Mouse (Mus musculus) retina, embryonic 14.5 days (tissue): Measurements from ENCODE around the gene Papss1.

Experiments
- DNase-seq: peaks from one replicate; pipeline ENCODE4 v3.0.0-alpha.2; 2015; ENCODE audit warnings: low spot score

Papss1 gene

DNA sequence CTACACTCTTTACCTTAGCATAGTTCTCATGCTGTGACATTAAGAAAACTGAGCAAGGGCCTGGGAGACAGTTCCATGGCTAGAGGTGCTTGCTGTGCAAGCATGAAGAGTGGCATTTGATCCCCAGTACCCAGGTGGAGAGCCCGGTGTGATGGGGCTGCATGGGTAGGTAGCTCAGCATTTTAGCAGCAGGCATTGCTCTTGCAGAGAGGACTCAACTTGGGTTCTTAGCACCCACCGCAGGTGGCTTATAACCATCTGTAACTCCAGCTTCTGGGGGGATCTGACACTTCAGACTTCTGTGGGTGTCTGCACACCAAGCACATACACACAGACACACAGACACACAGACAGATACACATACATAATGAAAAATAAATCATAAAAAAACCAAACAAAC, 69.5 kb downstream of the Papss1 start:
- DNase-seq = no peak

DNA sequence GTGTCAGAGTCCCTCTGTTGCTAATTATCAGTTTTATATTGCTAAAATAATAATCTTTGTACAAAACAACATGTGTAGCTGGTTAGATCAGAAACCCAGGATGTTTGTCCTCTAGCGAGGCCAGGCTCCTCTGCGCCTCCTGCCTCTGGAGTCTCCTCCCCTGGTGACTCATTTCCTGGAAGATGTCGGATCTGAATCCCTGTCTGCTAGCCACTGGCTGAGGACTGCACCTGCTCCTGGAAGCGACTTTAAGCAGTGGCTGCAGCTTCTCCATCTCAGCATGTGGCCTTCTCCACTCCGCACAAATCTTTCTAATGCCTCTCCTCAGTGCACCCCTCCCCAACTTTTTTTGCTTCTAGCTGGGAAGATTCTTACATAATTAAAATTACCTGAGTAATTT, 71.6 kb downstream of the Papss1 start:
- no peak for DNase-seq

DNA sequence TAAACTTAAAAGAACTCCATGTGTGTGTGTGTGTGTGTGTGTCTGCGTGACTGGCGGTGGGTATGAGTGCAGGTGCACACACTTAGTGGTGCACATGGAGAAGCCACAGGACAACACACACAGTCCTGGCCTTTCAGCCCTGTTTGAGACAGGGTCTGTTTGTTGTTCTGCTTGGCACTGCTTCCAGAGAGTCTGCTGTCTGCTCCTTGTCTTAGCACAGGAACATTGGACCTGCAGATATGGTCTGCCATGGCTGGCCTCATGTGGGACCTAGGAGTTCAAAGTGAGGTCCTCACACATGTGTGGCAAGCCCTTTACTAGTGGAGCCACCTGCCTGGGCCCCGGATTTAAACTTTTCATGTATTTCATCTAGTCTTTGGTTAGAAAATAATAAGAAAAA, 72.4 kb downstream of the Papss1 start:
- no peak for DNase-seq

DNA sequence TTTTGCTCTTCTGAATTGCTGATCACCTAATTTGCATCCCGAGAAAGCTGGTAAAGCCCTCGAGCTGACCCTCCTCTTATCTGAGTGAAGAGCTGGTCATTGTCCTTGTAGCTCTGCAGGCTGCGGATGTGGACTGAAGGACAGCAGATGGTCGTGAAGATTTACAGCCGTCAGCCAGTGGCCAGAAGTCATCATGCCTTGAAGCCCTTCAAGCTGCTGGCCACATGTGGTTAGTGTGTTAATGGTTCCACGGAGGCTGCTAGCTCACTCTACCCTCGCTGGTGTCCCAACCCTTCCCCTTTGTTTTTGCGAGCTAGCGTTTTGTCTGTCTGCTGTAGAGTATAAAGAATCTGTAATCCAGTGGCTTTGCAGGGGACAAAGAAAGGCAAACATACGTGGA, 73.1 kb downstream of the Papss1 start:
- DNase-seq = peak; percentile 22

DNA sequence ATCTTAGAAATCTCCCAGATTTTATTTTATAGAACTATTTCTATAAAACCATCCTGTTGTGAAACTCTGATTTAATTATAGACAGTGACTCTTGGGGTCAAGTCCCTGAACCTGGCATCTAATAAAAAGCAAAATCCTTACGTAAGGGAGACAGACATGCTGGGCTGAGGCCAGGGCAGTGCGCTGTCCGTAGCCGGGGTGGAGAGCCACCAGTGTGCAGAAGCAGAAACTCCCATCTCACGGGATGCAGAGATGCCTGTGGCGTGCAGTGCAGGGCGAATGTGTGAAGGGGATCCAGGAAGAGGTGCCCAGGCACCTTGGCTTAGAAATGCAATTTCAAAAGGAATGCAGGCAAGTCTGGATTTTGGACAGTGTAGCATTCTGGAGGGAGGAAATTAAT, 73.6 kb downstream of the Papss1 start:
- DNase-seq = no peak

DNA sequence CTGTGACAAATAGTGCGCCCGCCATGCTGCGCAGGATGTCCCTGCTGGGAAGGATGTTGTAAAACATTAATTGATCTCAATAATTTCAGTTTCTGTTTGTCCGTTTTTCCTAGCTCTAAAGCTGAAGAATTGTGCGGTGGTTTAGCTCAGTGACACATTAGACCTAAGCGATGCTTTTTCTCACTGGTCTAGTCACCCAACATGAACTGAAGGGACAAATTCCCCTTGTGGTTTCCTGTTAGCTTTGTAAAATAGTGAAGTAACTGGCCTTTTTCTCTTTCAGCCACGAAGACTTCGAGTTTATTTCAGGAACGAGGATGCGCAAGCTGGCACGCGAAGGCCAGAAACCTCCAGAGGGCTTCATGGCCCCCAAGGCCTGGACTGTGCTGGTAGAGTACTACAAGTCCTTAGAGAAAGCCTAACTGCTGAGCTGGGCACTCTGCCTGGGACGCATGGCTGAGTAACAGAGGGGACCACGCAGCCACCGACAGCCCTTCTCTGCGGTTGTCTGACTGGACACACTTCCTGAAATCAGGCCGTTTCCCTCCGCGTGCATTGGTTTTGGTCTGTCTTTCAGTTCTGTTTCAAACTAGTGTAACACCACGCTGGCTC, 78.2 kb downstream of the Papss1 start:
- no peak for DNase-seq

DNA sequence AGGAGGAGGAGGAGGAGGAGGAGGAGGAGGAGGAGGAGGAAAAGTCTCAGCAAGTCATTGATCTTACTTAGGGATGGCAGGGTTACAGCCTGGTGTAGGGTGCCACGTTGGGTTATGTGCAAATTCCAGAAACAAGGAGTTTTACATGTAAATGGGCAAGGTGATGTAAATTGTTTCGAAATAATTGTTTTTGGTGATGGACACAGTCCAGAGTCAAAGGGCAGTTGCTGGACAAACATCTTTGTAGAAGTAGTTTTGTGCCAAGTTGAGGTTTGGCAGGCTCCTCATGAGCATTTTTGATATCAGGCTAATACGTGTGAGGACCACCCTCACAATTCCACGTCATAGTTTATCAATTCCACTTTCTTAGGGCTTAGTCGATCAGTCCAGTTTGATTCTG, 80.6 kb downstream of the Papss1 start:
- DNase-seq = no peak

DNA sequence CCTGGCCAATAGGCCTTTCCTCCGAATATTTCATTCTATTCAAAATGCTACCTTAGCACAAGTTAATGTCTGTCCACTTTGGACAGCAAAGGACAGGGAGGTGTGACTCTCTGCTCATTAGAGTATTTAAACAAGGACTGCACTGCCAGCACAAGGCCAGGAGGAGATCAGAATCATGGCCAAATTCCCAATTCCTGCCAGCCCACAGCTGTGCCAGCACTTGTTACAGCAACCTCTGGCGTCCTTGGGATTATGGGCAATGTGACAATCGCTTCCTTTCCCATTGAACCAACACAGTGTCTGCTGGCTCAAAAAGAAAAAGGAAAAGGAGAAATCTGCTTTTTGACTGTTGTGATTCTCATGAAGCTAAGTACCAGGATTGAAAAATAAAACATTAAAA, 89.8 kb downstream of the Papss1 start:
- no peak for DNase-seq

DNA sequence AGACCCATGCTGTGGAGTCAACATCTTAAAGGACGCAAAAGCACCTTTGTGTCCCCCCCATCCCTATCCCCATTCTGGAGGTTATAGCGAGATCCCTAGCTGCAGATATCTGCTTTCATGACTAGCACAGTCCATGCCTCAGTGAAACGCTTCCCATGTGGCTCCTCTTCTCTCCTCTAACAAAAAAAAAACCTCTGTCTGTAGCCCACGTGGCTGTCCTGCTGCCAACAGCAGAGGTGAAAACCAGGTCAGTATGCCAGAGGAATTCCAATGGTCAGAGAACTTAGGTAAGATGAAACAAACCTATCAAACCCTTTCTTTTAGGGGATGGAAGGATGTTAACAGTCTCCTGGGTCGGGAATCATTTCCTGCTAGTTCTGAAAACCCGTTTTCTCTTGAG, 91.5 kb downstream of the Papss1 start:
- DNase-seq = no peak

DNA sequence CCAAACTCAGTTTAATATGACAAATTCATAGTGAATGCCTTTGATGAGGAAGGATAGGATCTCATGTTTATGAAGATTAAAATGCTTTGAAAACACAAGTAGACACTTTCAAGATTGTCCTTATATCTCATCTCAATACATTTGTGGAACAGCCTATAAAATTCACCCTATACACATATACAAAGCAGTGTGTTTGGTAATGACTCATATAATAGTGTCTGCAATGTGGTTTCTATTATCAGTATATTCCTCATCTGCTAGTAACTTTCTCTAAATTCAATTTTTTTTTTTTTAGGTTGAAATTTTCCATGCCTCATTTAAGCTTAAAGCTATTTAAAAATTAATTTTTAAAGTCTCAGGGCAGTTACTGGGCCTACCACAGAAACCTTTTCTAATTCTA, 95.6 kb downstream of the Papss1 start:
- DNase-seq = no peak

DNA sequence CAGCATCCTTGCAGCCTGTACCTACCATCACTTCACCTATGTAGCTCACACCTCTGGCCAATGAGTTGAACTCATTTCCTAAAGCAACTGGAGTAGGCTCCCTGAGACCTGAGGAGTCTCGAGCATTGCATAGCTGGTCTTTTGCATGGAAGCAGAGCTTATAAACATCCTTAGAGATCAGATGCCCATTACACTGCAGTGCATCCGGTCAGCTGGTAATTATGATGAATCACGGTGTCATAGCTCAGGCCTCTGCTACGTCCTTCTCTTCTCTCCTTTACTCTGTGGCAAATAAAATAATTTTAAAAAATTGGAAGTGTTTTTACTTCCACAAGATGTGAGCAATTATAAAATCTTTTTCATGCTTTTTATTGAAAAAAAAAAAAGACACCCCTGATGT, 96.1 kb downstream of the Papss1 start:
- no peak for DNase-seq

DNA sequence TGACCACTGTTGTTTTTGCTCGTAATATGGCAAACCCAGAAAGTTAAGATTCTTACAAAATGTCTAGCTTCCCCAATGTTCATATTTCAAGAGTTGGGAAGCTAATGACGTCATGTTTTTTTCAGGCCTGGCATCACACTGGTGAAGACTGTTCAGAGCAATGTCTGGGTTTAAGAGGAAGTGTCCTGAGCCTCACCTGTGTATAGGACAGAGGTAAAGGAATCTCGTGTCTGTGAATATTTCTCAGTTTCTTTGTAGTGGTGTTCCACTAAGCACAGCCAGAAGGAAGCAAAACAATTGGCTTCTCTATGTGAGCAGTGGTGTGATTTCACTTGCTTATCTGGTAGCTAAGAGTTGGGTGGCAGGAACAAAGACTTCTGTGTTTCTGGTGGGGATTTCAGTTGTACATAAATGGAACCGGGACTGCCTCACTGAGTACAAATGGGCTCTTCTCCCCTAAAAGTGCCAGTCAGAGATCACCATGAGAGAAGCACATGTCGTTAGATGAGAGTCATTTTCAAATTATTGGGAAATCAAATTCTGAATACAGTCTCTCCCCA, 98.1 kb downstream of the Papss1 start:
- DNase-seq = no peak

DNA sequence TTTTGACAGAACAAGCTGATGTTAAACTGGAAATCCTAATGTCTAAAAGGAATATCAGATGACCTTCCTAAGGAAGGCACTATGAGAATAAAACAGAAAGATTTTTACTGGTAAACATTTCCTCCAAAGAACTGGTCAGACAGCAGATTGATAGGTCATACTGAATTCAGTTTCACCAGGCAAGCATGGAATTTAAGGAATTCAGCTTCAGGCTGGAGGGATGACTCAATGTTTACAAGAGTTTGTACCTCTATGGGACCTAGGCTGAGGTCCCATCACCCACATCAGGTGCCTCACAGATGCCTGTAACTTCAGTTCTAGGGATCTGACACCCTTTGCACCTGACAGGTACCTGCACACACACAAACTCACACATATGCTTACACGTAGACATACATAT, 105.3 kb downstream of the Papss1 start:
- no peak for DNase-seq

DNA sequence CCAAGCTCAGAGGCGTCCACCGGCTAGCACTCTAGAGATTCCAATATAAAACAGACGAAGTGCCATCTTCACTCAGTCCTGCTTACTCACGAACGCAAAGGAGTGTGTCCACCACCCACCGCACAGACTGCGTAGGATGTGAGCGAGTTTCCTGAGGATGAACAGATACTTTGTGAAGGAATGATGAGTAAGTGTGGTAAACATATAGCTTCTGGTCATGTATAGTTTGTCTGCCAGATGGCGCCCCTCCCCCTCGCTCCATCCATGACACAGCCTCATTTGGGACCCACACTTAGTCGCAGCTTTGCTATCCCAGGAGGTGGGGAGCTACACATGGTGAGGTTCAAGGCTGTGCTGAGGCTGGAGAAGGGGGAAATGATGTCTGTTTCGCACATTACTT, 121.5 kb downstream of the Papss1 start:
- no peak for DNase-seq

DNA sequence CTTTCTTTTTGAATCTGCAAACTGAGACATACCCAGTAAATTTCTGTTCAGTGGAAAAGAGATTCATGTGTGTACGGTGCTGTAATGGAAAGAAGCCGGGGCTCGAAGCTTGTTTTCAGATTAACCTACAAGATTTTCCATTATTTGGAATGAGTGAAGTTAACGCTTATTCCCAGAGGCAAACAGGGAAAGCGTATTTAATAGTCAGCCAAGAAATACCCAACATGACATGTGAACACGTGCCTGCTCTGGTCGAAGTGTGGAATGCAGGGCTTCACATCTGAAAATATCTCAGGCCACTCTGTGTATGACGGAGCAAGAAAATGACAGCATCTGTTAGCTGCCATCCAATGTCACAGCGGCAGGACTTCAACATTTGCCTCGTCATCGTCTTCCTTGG, 125.4 kb downstream of the Papss1 start:
- DNase-seq = no peak

DNA sequence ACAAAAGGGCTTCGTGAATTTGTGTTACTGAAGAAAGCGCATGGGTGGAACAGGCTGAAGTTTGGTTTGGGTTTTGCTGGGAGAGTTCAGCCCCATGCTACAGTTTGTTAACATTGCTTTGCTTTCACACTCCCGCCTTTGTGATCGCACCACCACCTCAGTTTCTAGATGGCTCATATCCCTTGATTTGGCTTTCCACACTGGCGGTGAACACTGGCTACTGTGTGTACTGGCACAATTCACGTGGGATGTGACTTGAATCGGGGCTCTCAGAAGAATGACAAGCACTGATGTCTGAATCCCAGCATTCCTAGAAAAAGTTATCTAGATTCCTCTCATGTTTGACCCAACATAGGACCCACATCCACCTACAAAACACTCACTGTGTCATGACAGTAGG, 126.0 kb downstream of the Papss1 start:
- DNase-seq = no peak

DNA sequence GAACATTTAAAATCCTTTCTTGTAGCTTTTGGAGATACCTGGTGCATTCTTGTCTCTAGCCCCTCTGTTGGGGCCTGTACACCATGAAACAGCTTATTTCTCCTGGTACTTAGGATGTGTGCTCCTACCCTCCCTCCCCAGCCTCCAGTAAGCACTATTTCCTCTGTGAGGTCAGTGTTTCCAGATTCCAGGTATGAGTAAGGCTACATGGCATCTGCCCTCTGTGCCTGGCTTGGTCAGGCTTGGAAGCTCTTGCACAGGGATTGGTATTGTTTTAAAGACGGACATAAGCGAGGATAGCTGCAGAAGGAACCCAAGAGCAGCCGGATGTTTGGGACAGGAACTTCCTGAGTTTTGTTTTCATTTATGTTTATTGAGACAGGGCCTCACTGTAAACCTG, 126.6 kb downstream of the Papss1 start:
- no peak for DNase-seq
